In the genomic region with DNA sequence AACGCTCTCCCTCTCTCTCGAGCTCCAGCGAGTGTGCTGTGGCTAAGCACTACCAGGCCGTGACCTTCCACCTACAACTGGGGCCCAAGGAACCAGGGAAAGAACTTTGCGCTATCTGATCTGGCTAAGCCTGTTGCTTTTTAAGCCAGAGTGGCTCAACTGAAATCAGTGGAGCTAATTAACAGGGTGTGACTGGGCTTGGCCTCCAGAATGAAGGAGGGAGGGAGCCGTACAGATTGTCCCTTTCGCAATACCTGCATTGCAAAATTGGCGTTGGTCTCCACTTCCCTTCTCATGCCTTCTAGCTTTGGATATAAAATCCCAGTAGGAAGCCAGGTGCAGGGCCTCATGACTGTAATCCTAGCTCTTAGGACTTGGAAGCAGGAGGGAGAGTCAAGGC, we compare ENCODE assay signal across 9 mouse cellular contexts. TPM values are rescaled to one million over a fixed set of nuclear protein-coding genes. Genes with fewer than 3 reads are reported as not detected.
A peak's percentile ranks its signal among the peaks of the same experiment; 100 is the strongest.
DNase-seq lines count a peak whose midpoint lies in the region; ATAC-seq lines count a peak whose summit lies in the region.
"Had no signal": no experiment of that assay in that cellular context is flagged by ENCODE, and none has a peak within 500 bp of the region (broad histone marks: within the 10 kb centered on the region; RNA-seq: fewer than 3 reads in every experiment).

No protein-coding gene starts in this region.

- H3K4me2 ChIP-seq in kidney, embryonic 15.5 days: no peak overlapping the region
- no peak overlapping the region for H3K4me2 ChIP-seq in midbrain, embryonic 11.5 days
- H3K4me2 ChIP-seq in midbrain, embryonic 16.5 days (ENCODE audit: low read length): no peak overlapping the region
- H3K4me2 ChIP-seq: neural tube, embryonic 13.5 days had no signal

- H3K9me3 ChIP-seq in kidney, embryonic 15.5 days (replicated peaks): no peaks in the 10 kb centered on the region
- H3K9me3 ChIP-seq in midbrain, embryonic 11.5 days (ENCODE audit: control insufficient read depth, low read length): no peaks in the 10 kb centered on the region
- no peaks in the 10 kb centered on the region for H3K9me3 ChIP-seq in midbrain, embryonic 16.5 days (replicated peaks; ENCODE audit: control insufficient read depth, low read length, poor library complexity, severe bottlenecking)
- H3K9me3 ChIP-seq: neural tube, embryonic 13.5 days had no signal

- peak overlapping the region; percentile 64 for H3K27ac ChIP-seq in kidney, embryonic 15.5 days
- H3K27ac ChIP-seq in midbrain, embryonic 11.5 days (ENCODE audit: low read depth, low read length): no peak overlapping the region
- no peak overlapping the region for H3K27ac ChIP-seq in midbrain, embryonic 16.5 days (ENCODE audit: low read length)
- H3K27ac ChIP-seq: neural tube, embryonic 13.5 days had no signal

- 38% methylated on average over 8 of the region's 8 CpGs for WGBS in kidney, embryonic 15.5 days
- WGBS in midbrain, embryonic 11.5 days: 77% methylated on average over 8 of the region's 8 CpGs
- WGBS in midbrain, embryonic 16.5 days: 77% methylated on average over 8 of the region's 8 CpGs

- DNase-seq in adipocyte (ENCODE audit: low spot score): peak; percentile 98
- peak; percentile 77 to 80 for DNase-seq in gastrocnemius, adult 8-10 months (ENCODE audit: low spot score in 2 of 2)
- peak; percentile 61 for DNase-seq in ovary, postnatal 36 days (ENCODE audit: low spot score)
- no peak for DNase-seq in retina, embryonic 14.5 days (ENCODE audit: low spot score)
- DNase-seq in natural killer cell, adult 2 months (ENCODE audit: low spot score in 2 of 2): no peak
- DNase-seq in midbrain, embryonic 11.5 days (ENCODE audit: low spot score, missing footprints): no peak

- H3K36me3 ChIP-seq in kidney, embryonic 15.5 days: no peaks in the 10 kb centered on the region
- H3K36me3 ChIP-seq in midbrain, embryonic 11.5 days (ENCODE audit: control insufficient read depth, insufficient read depth, low read length): no peaks in the 10 kb centered on the region
- no peaks in the 10 kb centered on the region for H3K36me3 ChIP-seq in midbrain, embryonic 16.5 days (ENCODE audit: control insufficient read depth, insufficient read depth, low read length)
- H3K36me3 ChIP-seq: neural tube, embryonic 13.5 days had no signal

- peaks cover 22% of the 10 kb centered on the region for H3K4me1 ChIP-seq in kidney, embryonic 15.5 days
- no peaks in the 10 kb centered on the region for H3K4me1 ChIP-seq in midbrain, embryonic 11.5 days (ENCODE audit: control insufficient read depth, insufficient read depth, low read length)
- H3K4me1 ChIP-seq in midbrain, embryonic 16.5 days (ENCODE audit: control insufficient read depth, insufficient read depth, low read length): no peaks in the 10 kb centered on the region
- H3K4me1 ChIP-seq: neural tube, embryonic 13.5 days had no signal

- H3K27me3 ChIP-seq in kidney, embryonic 15.5 days: no peaks in the 10 kb centered on the region
- no peaks in the 10 kb centered on the region for H3K27me3 ChIP-seq in midbrain, embryonic 11.5 days (ENCODE audit: control insufficient read depth, insufficient read depth, low read length)
- no peaks in the 10 kb centered on the region for H3K27me3 ChIP-seq in midbrain, embryonic 16.5 days (ENCODE audit: control insufficient read depth, insufficient read depth, low read depth, low read length)
- H3K27me3 ChIP-seq: neural tube, embryonic 13.5 days had no signal

- H3K9ac ChIP-seq in kidney, embryonic 15.5 days: no peak overlapping the region
- H3K9ac ChIP-seq in midbrain, embryonic 11.5 days (ENCODE audit: low read length): no peak overlapping the region
- H3K9ac ChIP-seq in midbrain, embryonic 16.5 days (ENCODE audit: low read depth, low read length): no peak overlapping the region
- H3K9ac ChIP-seq: neural tube, embryonic 13.5 days had no signal

- no peak overlapping the region for H3K4me3 ChIP-seq in kidney, embryonic 15.5 days (replicated peaks)
- H3K4me3 ChIP-seq in midbrain, embryonic 11.5 days (ENCODE audit: low read depth, low read length): no peak overlapping the region
- H3K4me3 ChIP-seq in midbrain, embryonic 16.5 days (ENCODE audit: low read depth, low read length): no peak overlapping the region
- H3K4me3 ChIP-seq: neural tube, embryonic 13.5 days had no signal

- ATAC-seq in kidney, embryonic 15.5 days (replicated peaks; ENCODE audit: low FRiP score): peak; percentile 87
- no peak for ATAC-seq in midbrain, embryonic 11.5 days (ENCODE audit: low FRiP score)
- ATAC-seq in midbrain, embryonic 16.5 days: no peak

RNA-seq across cellular contexts. Expression of gene Pank3, which starts 18.7 kb away (rescaled TPM):
- total RNA-seq in gastrocnemius, adult 8-10 months (2022): 10 to 100 TPM; 13.6 to 19.4 (median 16.7) TPM
- polyA plus RNA-seq in kidney, embryonic 15.5 days (2015; fragmentation: Nextera tagmentation; extraction: Ambion mirVana): 14.0 and 14.1 TPM in 2 replicates
- 25.3 and 28.1 TPM in 2 replicates for polyA plus RNA-seq in midbrain, embryonic 11.5 days (2014; fragmentation: Nextera tagmentation; extraction: Ambion mirVana)
- 20.5 and 22.4 TPM in 2 replicates for polyA plus RNA-seq in midbrain, embryonic 16.5 days (2015; fragmentation: Nextera tagmentation; extraction: Ambion mirVana)

RNA-seq across cellular contexts. Expression of gene Fbll1, which starts 48.1 kb away (rescaled TPM):
- total RNA-seq in gastrocnemius, adult 8-10 months (2022): not detected
- polyA plus RNA-seq in kidney, embryonic 15.5 days (2015; fragmentation: Nextera tagmentation; extraction: Ambion mirVana): 0.13 and 0.14 TPM in 2 replicates
- polyA plus RNA-seq in midbrain, embryonic 11.5 days (2014; fragmentation: Nextera tagmentation; extraction: Ambion mirVana): 2.6 and 3.8 TPM in 2 replicates
- polyA plus RNA-seq in midbrain, embryonic 16.5 days (2015; fragmentation: Nextera tagmentation; extraction: Ambion mirVana): 18.9 and 20.5 TPM in 2 replicates

Comparison
In these comparisons a context has a peak if more than half of its experiments do, and no peak if none do; other contexts are left out.
1. DNase-seq: peak in adipocyte (single experiment), gastrocnemius, adult 8-10 months (2 of 2) and ovary, postnatal 36 days (single experiment); none in retina, embryonic 14.5 days (single experiment), natural killer cell, adult 2 months (0 of 2) and midbrain, embryonic 11.5 days (single experiment).